Mouse (Mus musculus) lung, embryonic 14.5 days (tissue): ENCODE measurements at regions not wholly inside any gene's neighbourhood (a gene's known extent, or its start where the extent isn't known, plus 50 kb on each side); places are given as distances from the start of the nearest gene placed in this dataset.

Experiments
- ATAC-seq: fragments of 200-750 bp; cut with Nextera tagmentation; 2 replicates; pipeline ENCODE4 v1.8.0; 2017; ENCODE audit warnings: mild to moderate bottlenecking, moderate TSS enrichment, moderate library complexity; ENCODE audit not compliant: insufficient read depth
- DNase-seq: peaks from one replicate; pipeline ENCODE4 v3.0.0-alpha.2; 2015
- H3K27ac ChIP-seq: fragments of 300-500 bp; sonication (generic); 2 replicates; pipeline ENCODE4 v1.5.1; 2014; ENCODE audit warnings: low read depth, mild to moderate bottlenecking, moderate library complexity
- H3K27me3 ChIP-seq: fragments of 300-500 bp; sonication (generic); 2 replicates; pipeline ENCODE4 v1.6.1; 2014; ENCODE audit warnings: low read length, control low read depth; ENCODE audit not compliant: insufficient read depth
- H3K36me3 ChIP-seq: fragments of 300-500 bp; sonication (generic); 2 replicates; pipeline ENCODE4 v1.6.1; 2014; ENCODE audit warnings: control low read depth; ENCODE audit not compliant: insufficient read depth
- H3K4me1 ChIP-seq: fragments of 300-500 bp; sonication (generic); 2 replicates; pipeline ENCODE4 v1.6.1; 2014; ENCODE audit warnings: antibody characterized with exemption, control low read depth; ENCODE audit not compliant: insufficient read depth
- H3K4me2 ChIP-seq: fragments of 300-500 bp; sonication (generic); 2 replicates; pipeline ENCODE4 v1.6.1; 2014; ENCODE audit warnings: mild to moderate bottlenecking
- H3K4me3 ChIP-seq: fragments of 300-500 bp; sonication (generic); 2 replicates; pipeline ENCODE4 v1.5.1; 2014; ENCODE audit warnings: low read depth, low read length
- H3K9ac ChIP-seq: fragments of 300-500 bp; sonication (generic); 2 replicates; pipeline ENCODE4 v1.6.1; 2014
- H3K9me3 ChIP-seq: fragments of 300-500 bp; sonication (generic); 2 replicates; pipeline ENCODE4 v1.6.1; 2016; ENCODE audit warnings: low read depth, low read length, control low read depth
- CTCF ChIP-seq: IDR thresholded peaks from 2 replicates; pipeline ENCODE4 v1.5.1; 2016; ENCODE audit warnings: antibody characterized with exemption, low read depth
- WGBS: fragments of 180-500 bp; shearing (Covaris S2); extraction: QIAGEN DNeasy Blood & Tissue Kit; methylation state at CpG from one replicate; pipeline ENCODE4 v1.1.7; 2014; 5-methylcytosine and 5-hydroxymethylcytosine counted together

GRCm38 (mm10) chr3:41195113-41195975 is 112.5 kb upstream of the Pgrmc2 start:
- 54% methylated on average over 7 of the region's 7 CpGs for WGBS
- no peak overlapping the region for H3K4me3 ChIP-seq
- ATAC-seq (peak; percentile 65), DNase-seq (peak; percentile 36)
- H3K9me3 ChIP-seq, result no peaks in the 10 kb centered on the region
- no peaks in the 10 kb centered on the region for H3K36me3 ChIP-seq
- H3K9ac ChIP-seq, result no peak overlapping the region
- no peak for TF ChIP-seq CTCF
- no peaks in the 10 kb centered on the region for H3K4me1 ChIP-seq
- H3K27me3 ChIP-seq, result no peaks in the 10 kb centered on the region
- H3K27ac ChIP-seq, result no peak overlapping the region
- no peak overlapping the region for H3K4me2 ChIP-seq

GRCm38 (mm10) chr3:41194311-41195112 is 111.7 kb upstream of the Pgrmc2 start:
- no peak overlapping the region for H3K27ac ChIP-seq
- no peak for TF ChIP-seq CTCF

GRCm38 (mm10) chr3:41185305-41186097 is 102.7 kb upstream of the Pgrmc2 start:
- Histone ChIP-seq H3K36me3 (no peaks in the 10 kb centered on the region), H3K27ac (no peak overlapping the region)
- WGBS, result 55% methylated on average over 10 of the region's 10 CpGs

More at GRCm38 (mm10) chr3:41194311-41195112, 111.7 kb upstream of the Pgrmc2 start:
- H3K36me3 ChIP-seq, result no peaks in the 10 kb centered on the region
- H3K9ac ChIP-seq, result no peak overlapping the region
- ATAC-seq (no peak), DNase-seq (no peak)
- H3K4me2 ChIP-seq, result no peak overlapping the region
- H3K9me3 ChIP-seq, result no peaks in the 10 kb centered on the region
- H3K27me3 ChIP-seq, result no peaks in the 10 kb centered on the region
- H3K4me3 ChIP-seq, result no peak overlapping the region
- H3K4me1 ChIP-seq, result no peaks in the 10 kb centered on the region
- 77% methylated on average over 9 of the region's 9 CpGs for WGBS

GRCm38 (mm10) chr3:41184375-41184774 is 101.5 kb upstream of the Pgrmc2 start:
- Histone ChIP-seq H3K4me1 (no peaks in the 10 kb centered on the region), H3K9ac (no peak overlapping the region), H3K27me3 (no peaks in the 10 kb centered on the region), H3K4me3 (no peak overlapping the region), H3K36me3 (no peaks in the 10 kb centered on the region), H3K4me2 (no peak overlapping the region), H3K27ac (no peak overlapping the region), H3K9me3 (no peaks in the 10 kb centered on the region)
- no peak for TF ChIP-seq CTCF
- WGBS, result 40% methylated on average over 7 of the region's 7 CpGs
- ATAC-seq, result no peak
- DNase-seq, result no peak

More at GRCm38 (mm10) chr3:41185305-41186097, 102.7 kb upstream of the Pgrmc2 start:
- Histone ChIP-seq H3K4me2 (no peak overlapping the region), H3K9ac (no peak overlapping the region), H3K4me3 (no peak overlapping the region), H3K27me3 (no peaks in the 10 kb centered on the region), H3K4me1 (no peaks in the 10 kb centered on the region), H3K9me3 (no peaks in the 10 kb centered on the region)
- ATAC-seq (no peak), DNase-seq (no peak)
- TF ChIP-seq CTCF, result no peak

GRCm38 (mm10) chr3:41182900-41183595 is 100.2 kb upstream of the Pgrmc2 start:
- Histone ChIP-seq H3K9ac (no peak overlapping the region), H3K36me3 (no peaks in the 10 kb centered on the region), H3K4me1 (no peaks in the 10 kb centered on the region), H3K27ac (no peak overlapping the region), H3K27me3 (no peaks in the 10 kb centered on the region), H3K4me3 (no peak overlapping the region), H3K9me3 (no peaks in the 10 kb centered on the region), H3K4me2 (no peak overlapping the region)
- 0 out of 2 replicates have a peak, but pooled peaks have one; percentile 5 for ATAC-seq
- TF ChIP-seq CTCF, result no peak
- WGBS, result 51% methylated on average over 10 of the region's 10 CpGs
- DNase-seq, result no peak
